Mouse (Mus musculus) embryonic fibroblast, embryonic 13.5 days (primary cell): Measurements from ENCODE around the gene Apon. TPM values are rescaled to one million over a fixed set of nuclear protein-coding genes. Genes with fewer than 3 reads are reported as not detected.
"Not testable (repeated sequence)": the region's sequence is repeated elsewhere in the genome, so short reads cannot be mapped to it uniquely, and the experiment has no call there.

ENCODE experiments used
- H3K27ac ChIP-seq: 2 replicates; pipeline ENCODE4 v1.5.1; 2012; ENCODE audit warnings: low read length, control low read depth, inconsistent platforms; ENCODE audit not compliant: insufficient read depth
- H3K4me1 ChIP-seq: 2 replicates; pipeline ENCODE4 v1.6.1; 2011; ENCODE audit warnings: low read length; ENCODE audit not compliant: control insufficient read depth, insufficient read depth
- H3K4me3 ChIP-seq: 2 replicates; pipeline ENCODE4 v1.5.1; 2011; ENCODE audit warnings: mild to moderate bottlenecking, control low read depth, low read length; ENCODE audit not compliant: insufficient read depth
- CTCF ChIP-seq: IDR thresholded peaks from 2 replicates; pipeline ENCODE4 v1.5.1; 2011; ENCODE audit warnings: mild to moderate bottlenecking, control low read depth, low read length, moderate library complexity, borderline replicate concordance; ENCODE audit not compliant: insufficient read depth
- POLR2A ChIP-seq: IDR thresholded peaks from 2 replicates; pipeline ENCODE4 v1.6.1; 2011; ENCODE audit warnings: low read depth, mild to moderate bottlenecking, control low read depth, low read length, moderate library complexity
- polyA plus RNA-seq: library from polyadenylated mRNA; stranded (reverse); fragments of >200 nt; gene quantifications from 2 replicates; pipeline ENCODE4 v1.2.4, GENCODE M21; 2011; ENCODE audit warnings: low read depth; ENCODE audit not compliant: missing spikeins, insufficient read length

Gene Apon
- 0.30 TPM in 1 of 2 replicates, not detected in the other for polyA plus RNA-seq

DNA sequence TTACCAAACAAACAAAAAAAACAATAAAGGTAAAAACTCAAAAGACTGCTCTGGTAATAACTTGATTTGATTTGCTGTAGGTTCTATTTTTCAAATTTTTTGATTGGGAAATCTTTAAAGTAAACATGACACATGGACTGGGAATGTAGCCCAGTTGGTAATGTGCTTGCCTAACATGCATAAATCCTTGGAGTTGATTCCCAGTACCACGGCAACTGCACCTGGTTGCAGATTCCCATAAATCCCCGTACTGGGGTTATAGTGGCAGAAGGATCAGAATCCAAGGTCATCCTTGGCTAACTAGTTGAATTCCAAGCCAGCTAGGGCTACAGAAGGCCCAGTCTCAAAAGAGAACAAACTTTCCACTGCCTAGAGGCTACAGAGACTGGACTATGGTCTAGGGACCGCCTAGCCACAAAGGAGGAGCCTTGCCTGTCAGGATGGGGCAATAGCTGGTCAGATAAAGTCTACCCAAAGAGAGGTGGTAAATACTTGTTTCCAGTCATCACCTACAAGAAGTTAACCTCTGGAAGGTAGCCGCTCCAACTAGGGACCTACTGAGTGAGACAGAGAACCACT is at the start of gene Apon:
Gene Apon, plus strand, starts transcription at position 420 of the 579 bp plus-strand sequence.
- H3K27ac ChIP-seq: no peak within 1 kb of the TSS
- TF ChIP-seq POLR2A: no peak
- no peak for TF ChIP-seq CTCF
- peaks cover 4% of the 10 kb centered on the region; the same call in 1 of the 2 replicates for H3K4me1 ChIP-seq
- no peak within 1 kb of the TSS for H3K4me3 ChIP-seq

DNA sequence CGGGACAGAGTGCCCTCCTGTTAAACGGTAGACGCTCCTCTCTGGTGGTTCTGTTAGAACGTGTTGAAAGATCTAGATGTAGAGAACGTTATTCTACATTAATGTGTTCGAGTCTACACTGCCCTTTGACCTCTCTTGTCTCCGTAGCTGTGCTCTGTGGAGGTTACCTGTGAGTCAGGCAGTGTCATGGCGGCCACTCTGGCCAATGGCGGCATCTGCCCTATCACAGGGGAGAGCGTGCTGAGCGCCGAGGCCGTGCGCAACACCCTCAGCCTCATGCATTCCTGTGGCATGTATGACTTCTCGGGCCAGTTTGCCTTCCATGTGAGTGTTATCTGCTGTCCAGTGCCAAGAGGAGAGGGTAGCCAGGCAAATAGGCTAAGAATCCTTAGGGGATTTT is 49.0 kb upstream of the Apon start:
- Histone ChIP-seq H3K4me1 (0 out of 2 replicates have a peak, but pooled peaks cover 4% of the 10 kb centered on the region), H3K4me3 (no peak overlapping the region), H3K27ac (no peak overlapping the region)
- no peak for TF ChIP-seq CTCF
- TF ChIP-seq POLR2A: no peak

DNA sequence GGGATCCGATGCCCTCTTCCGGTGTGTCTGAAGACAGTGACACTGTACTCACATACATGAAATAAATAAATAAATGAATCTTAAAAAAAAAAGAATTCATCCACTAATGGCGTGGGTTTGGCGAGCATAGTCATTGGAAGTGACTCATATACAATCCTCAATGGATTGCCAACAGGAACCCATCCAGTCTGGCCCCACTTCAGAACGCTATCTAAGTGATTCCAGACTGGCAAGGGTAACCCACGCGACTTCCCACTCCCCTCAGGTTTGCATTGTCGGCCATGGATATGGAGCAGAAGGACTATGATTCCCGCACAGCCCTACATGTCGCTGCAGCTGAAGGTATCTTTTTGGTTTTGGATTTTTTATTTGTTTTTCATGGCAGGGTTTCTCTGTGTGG is 45.6 kb upstream of the Apon start:
- 0 out of 2 replicates have a peak, but pooled peaks cover 4% of the 10 kb centered on the region for H3K4me1 ChIP-seq
- H3K27ac ChIP-seq: no peak overlapping the region
- TF ChIP-seq POLR2A (no peak), CTCF (no peak)
- H3K4me3 ChIP-seq: no peak overlapping the region

DNA sequence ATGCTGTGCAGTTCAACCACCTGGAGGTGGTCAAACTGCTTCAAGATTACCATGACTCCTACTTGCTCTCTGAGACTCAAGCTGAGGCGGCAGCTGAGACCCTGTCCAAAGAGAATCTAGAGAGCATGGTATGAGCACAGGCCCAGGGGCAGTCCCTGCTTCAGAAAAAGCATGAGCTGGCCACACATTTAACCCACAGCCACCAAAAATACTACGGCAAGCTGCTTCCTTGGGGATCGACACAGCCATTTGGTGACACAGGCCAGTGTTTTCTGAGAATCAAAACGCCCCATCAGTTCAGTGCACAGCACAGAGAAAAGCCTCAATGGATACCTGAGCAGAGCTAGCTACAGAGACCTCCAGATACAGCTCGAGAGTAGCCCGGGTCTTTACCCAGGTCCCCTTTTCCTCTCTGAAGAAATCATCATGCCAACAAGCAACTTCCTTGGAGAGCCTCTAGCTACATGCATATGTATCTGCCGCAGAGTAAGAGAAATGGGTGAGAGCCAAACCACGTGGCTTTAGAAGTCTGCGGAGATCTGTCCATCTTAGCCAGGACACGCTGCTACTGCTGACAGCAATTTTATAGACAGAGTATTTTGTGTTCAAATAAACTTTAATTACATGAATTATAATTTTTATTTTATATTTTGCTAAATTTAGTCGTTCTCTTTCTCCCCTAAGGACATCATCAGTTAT is 44.4 kb upstream of the Apon start:
- 0 out of 2 replicates have a peak, but pooled peaks cover 4% of the 10 kb centered on the region for H3K4me1 ChIP-seq
- TF ChIP-seq POLR2A: no peak
- no peak for TF ChIP-seq CTCF
- no peak overlapping the region for H3K4me3 ChIP-seq
- no peak overlapping the region for H3K27ac ChIP-seq

DNA sequence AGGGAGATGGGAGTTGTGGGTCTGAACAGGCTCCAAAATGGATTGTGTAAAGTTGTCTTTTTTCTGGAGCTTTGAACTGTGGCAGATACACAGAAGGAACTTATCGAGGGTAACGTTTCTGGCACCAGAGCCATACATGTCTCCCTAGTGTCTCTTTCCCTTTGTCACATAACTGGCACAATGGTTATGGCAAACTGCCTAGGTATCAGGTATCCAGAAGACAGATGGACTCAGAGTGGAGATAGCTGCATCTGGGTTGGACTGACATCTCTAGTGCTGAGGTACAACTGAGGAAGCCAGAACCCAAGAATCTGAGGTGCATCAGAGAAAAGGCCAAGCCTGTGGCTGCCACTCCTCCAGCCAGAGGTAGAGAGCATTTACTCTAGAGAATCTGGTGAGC is 43.8 kb upstream of the Apon start:
- no peak overlapping the region for H3K27ac ChIP-seq
- TF ChIP-seq POLR2A (no peak), CTCF (no peak)
- no peak overlapping the region for H3K4me3 ChIP-seq
- 0 out of 2 replicates have a peak, but pooled peaks cover 4% of the 10 kb centered on the region for H3K4me1 ChIP-seq

DNA sequence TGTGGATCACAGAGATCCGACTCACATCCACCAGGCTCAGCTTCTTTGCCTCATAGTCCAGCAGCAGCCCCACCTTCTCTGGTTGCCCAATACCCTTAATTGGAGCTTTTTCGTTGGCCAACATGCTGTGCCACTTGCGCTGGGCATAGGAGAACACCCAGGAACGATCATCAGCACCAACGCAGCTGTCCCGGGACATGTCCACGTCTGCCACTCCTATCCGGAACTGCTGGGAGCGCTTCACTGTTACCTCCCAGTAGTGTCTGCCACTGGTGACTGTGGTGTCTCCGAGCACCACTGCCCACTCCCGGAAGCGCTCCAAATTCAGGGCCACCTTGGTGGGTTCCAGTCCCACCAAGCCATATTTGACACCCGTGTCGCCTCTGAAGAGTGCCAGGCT is 42.9 kb upstream of the Apon start:
- H3K27ac ChIP-seq: no peak overlapping the region

DNA sequence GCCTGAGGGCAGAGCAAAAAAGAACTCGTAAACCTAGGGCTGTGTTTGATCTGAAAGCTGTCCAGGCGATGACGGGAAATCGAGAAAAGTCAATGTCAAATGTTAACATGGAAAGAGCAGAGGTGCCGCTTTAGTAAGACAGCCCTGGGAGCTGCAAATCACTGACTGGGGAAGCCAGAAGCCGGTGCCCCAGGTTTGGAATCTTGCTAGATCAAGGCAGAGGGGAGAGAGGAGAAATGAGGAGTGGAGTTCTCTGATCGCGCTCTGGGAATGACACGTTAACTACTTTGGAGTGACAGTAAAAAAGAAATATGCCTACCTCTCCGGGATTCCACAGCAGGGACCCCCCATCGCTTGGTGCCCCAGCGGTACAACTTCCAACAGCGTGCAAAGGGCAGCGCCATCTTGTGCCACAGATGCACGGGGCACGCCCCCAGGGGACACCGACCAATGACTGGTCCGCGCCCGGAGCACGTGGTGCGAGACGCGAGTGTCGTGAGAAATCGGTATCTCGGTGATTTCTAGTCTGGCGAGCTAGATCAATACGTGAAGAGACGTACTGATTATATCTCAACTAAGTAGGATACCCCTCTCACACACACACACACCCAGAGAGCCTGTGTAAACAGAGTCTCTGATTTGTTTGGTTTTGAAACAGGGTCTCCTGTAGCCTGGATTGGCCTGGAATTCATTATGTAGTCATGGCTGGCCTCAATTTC is 42.3 kb upstream of the Apon start, which contains the start of gene Spryd4:
Gene Spryd4, minus strand, starts transcription at position 418 of the 719 bp plus-strand sequence.
- Histone ChIP-seq H3K4me3 (peak within 1 kb of the TSS; percentile 86), H3K4me1 (0 out of 2 replicates have a peak, but pooled peaks cover 4% of the 10 kb centered on the region), H3K27ac (no peak within 1 kb of the TSS)
- TF ChIP-seq CTCF: no peak
- peak; percentile 92 for TF ChIP-seq POLR2A

More for the DNA sequence above, 42.9 kb upstream of the Apon start:
- H3K4me1 ChIP-seq: 0 out of 2 replicates have a peak, but pooled peaks cover 4% of the 10 kb centered on the region
- H3K4me3 ChIP-seq: peak overlapping the region; percentile 86
- peak; percentile 31; the same call in 1 of the 2 replicates for TF ChIP-seq POLR2A
- no peak for TF ChIP-seq CTCF

DNA sequence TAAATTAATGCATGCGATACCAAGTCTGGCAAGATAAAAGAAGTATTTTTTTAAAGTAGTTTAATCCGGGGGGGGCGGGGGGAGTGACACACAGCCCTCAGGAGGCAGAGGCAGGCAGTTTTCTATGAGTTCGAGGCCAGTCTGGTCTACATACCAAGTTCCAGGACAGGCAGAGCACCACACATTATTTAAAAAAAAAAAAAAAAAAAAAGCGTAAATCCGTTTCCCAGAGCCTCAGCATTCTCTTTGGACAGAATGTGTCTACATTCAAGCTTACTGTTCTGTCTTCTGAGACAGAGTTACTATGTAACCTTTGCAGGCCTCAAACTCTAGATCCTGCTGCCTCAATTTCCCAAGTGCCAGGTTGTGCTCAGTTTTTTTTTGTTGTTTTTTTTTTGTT is 41.7 kb upstream of the Apon start:
- peak overlapping the region; percentile 38 for H3K4me3 ChIP-seq
- H3K4me1 ChIP-seq: 0 out of 2 replicates have a peak, but pooled peaks cover 4% of the 10 kb centered on the region
- H3K27ac ChIP-seq: no peak overlapping the region
- TF ChIP-seq CTCF: no peak
- TF ChIP-seq POLR2A: no peak

DNA sequence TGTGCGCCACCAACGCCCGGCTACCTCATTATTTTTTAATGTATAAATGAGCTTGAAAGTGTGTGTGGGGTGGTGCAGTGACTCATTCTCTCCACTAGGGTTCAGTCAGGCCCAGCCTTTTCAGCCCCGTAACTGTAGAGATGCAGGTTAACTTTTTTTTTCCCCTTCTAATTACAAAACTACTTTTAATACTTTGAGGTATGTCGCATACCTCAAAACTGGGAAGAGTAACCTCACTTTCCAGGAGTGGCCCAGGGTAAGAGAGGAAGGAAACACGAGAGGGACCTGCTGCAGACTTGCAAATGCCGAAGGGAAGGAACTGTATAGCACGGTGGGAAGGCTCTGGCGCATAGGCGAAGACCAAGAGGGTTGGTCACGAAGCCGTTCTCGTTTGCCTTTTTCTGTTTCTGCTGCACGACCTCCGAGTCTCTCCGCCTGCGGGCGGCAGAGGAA is 41.0 kb upstream of the Apon start:
- TF ChIP-seq POLR2A (no peak), CTCF (peak; percentile 45; the same call in 1 of the 2 replicates)
- Histone ChIP-seq H3K27ac (no peak overlapping the region), H3K4me3 (peak overlapping the region; percentile 10), H3K4me1 (0 out of 2 replicates have a peak, but pooled peaks cover 4% of the 10 kb centered on the region)

DNA sequence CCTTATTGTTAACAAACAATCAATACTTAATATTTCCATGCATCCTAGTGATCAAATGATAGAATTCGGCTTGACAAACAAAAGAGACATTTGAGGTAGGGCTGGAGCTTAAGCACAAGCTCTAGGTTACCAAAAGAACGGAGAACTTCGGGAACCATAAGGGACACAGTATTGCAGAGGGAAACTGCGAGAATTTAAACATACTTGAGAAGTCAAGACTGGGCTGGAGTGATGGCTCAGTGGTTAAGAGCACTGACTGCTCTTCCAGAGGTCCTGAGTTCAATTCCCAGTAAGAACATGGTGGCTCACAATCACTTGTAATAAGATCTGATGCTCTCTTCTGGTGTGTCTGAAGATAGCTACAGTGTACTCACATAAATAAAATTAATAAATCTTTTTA is 39.8 kb upstream of the Apon start:
- not testable (repeated sequence) for H3K4me3 ChIP-seq, H3K27ac ChIP-seq, H3K4me1 ChIP-seq
